Mouse (Mus musculus) CH12.LX (cell line): Measurements from ENCODE around the gene Ank. TPM values are rescaled to one million over a fixed set of nuclear protein-coding genes. Genes with fewer than 3 reads are reported as not detected.

Source experiments
- DNase-seq: peaks from one replicate; pipeline ENCODE4 v3.0.0-alpha.2; 2013; ENCODE audit errors: extremely low read depth
- H3K27ac ChIP-seq: 2 replicates; pipeline ENCODE4 v1.5.1; 2012; ENCODE audit warnings: low read depth, mild to moderate bottlenecking, control low read depth, moderate library complexity; ENCODE audit not compliant: insufficient read depth
- H3K27me3 ChIP-seq: replicated peaks from 2 replicates; pipeline ENCODE3; 2012; ENCODE audit warnings: inconsistent platforms
- H3K36me3 ChIP-seq, 2 experiments: replicated peaks in 1 of 2; 2 replicates each; pipeline versions ENCODE3 to v1.6.1; 2012; ENCODE audit warnings: inconsistent platforms in 1 of 2, low read length in 1 of 2, mild to moderate bottlenecking in 1 of 2, mixed read lengths in 1 of 2, moderate library complexity in 1 of 2; ENCODE audit not compliant: control insufficient read depth in 1 of 2, insufficient read depth in 1 of 2
- H3K4me1 ChIP-seq, 2 experiments: 2 replicates each; pipeline ENCODE4 v1.6.1; 2012; ENCODE audit warnings: inconsistent platforms in 1 of 2, moderate library complexity in 1 of 2; ENCODE audit not compliant: insufficient read depth in 2 of 2, control insufficient read depth in 1 of 2
- H3K4me2 ChIP-seq: 2 replicates; pipeline ENCODE4 v1.6.1; 2012; ENCODE audit warnings: low read depth, mild to moderate bottlenecking, control low read depth; ENCODE audit not compliant: poor library complexity, insufficient read depth, severe bottlenecking
- H3K4me3 ChIP-seq, 3 experiments: fragments of 150-350 bp in 1 of 3; sonication (generic) in 1 of 3; replicated peaks in 1 of 3; 2 replicates each; pipeline versions ENCODE3 to v1.5.1; 2011 to 2012; ENCODE audit warnings: low read depth in 2 of 3, low read length in 2 of 3, mild to moderate bottlenecking in 2 of 3, moderate library complexity in 2 of 3, control low read depth in 1 of 3, improper control_type of control experiment in 1 of 3, inconsistent platforms in 1 of 3, mixed read lengths in 1 of 3; ENCODE audit not compliant: poor library complexity in 1 of 3
- H3K79me2 ChIP-seq: replicated peaks from 2 replicates; pipeline ENCODE4 v1.6.1; 2012; ENCODE audit warnings: mild to moderate bottlenecking, moderate library complexity; ENCODE audit not compliant: control insufficient read depth, poor library complexity, insufficient read depth, severe bottlenecking; ENCODE audit errors: extremely low read depth
- H3K9ac ChIP-seq: 2 replicates; pipeline ENCODE4 v1.6.1; 2012; ENCODE audit warnings: low read depth, mild to moderate bottlenecking, control low read depth, moderate library complexity; ENCODE audit not compliant: insufficient read depth
- H3K9me3 ChIP-seq: replicated peaks from 2 replicates; pipeline ENCODE3; 2012; ENCODE audit warnings: low read length, inconsistent platforms, mixed read lengths
- BHLHE40 ChIP-seq: IDR thresholded peaks from 2 replicates; pipeline ENCODE4 v1.6.1; 2011; ENCODE audit warnings: mild to moderate bottlenecking, low read depth, low read length, improper control_type of control experiment
- CHD1 ChIP-seq: IDR thresholded peaks from 2 replicates; pipeline ENCODE4 v1.6.1; 2012; ENCODE audit warnings: low read depth, low read length, improper control_type of control experiment, inconsistent platforms
- CHD2 ChIP-seq: IDR thresholded peaks from 2 replicates; pipeline ENCODE4 v1.6.1; 2011; ENCODE audit warnings: low read length, improper control_type of control experiment
- E2F4 ChIP-seq: IDR thresholded peaks from 2 replicates; pipeline ENCODE4 v1.6.1; 2011; ENCODE audit warnings: low read depth, low read length, improper control_type of control experiment; ENCODE audit not compliant: insufficient replicate concordance
- ELF1 ChIP-seq: IDR thresholded peaks from 2 replicates; pipeline ENCODE4 v1.6.1; 2014; ENCODE audit warnings: low read depth, mild to moderate bottlenecking, inconsistent platforms, low read length, improper control_type of control experiment
- EP300 ChIP-seq: IDR thresholded peaks from 2 replicates; pipeline ENCODE4 v1.6.1; 2011; ENCODE audit warnings: low read length, improper control_type of control experiment
- ETS1 ChIP-seq: conservative IDR thresholded peaks from 2 replicates; pipeline ENCODE4 v1.6.1; 2012; ENCODE audit warnings: low read depth, mild to moderate bottlenecking, inconsistent platforms, low read length, improper control_type of control experiment, moderate library complexity
- HCFC1 ChIP-seq: IDR thresholded peaks from 2 replicates; pipeline ENCODE4 v1.6.1; 2012; ENCODE audit warnings: low read depth, mild to moderate bottlenecking, inconsistent platforms, low read length, improper control_type of control experiment
- IRF4 ChIP-seq: IDR thresholded peaks from 2 replicates; pipeline ENCODE4 v1.6.1; 2014; ENCODE audit warnings: low read depth, mild to moderate bottlenecking, inconsistent platforms, low read length, improper control_type of control experiment
- JUN ChIP-seq: IDR thresholded peaks from 2 replicates; pipeline ENCODE4 v1.6.1; 2011; ENCODE audit warnings: low read depth, mild to moderate bottlenecking, low read length, improper control_type of control experiment, moderate library complexity; ENCODE audit not compliant: insufficient read depth
- MAX ChIP-seq: IDR thresholded peaks from 2 replicates; pipeline ENCODE4 v1.6.1; 2011; ENCODE audit warnings: low read length, improper control_type of control experiment
- MYC ChIP-seq: IDR thresholded peaks from 2 replicates; pipeline ENCODE4 v1.6.1; 2011; ENCODE audit warnings: low read depth, mild to moderate bottlenecking, improper control_type of control experiment, low read length
- NRF1 ChIP-seq: IDR thresholded peaks from 2 replicates; pipeline ENCODE4 v1.6.1; 2014; ENCODE audit warnings: low read depth, mild to moderate bottlenecking, inconsistent platforms, low read length, improper control_type of control experiment, moderate library complexity
- POLR2A ChIP-seq: IDR thresholded peaks from 2 replicates; pipeline ENCODE4 v1.6.1; 2011; ENCODE audit warnings: low read depth, mild to moderate bottlenecking, improper control_type of control experiment, low read length
- POLR2AphosphoS2 ChIP-seq: IDR thresholded peaks from 2 replicates; pipeline ENCODE4 v1.6.1; 2011; ENCODE audit warnings: low read depth, low read length, improper control_type of control experiment
- RCOR1 ChIP-seq: conservative IDR thresholded peaks from 2 replicates; pipeline ENCODE4 v1.6.1; 2012; ENCODE audit warnings: low read depth, mild to moderate bottlenecking, inconsistent platforms, low read length, improper control_type of control experiment
- SMC3 ChIP-seq: IDR thresholded peaks from 2 replicates; pipeline ENCODE4 v1.6.1; 2011; ENCODE audit warnings: low read depth, low read length, improper control_type of control experiment
- TBP ChIP-seq: conservative IDR thresholded peaks from 2 replicates; pipeline ENCODE4 v1.6.1; 2011; ENCODE audit warnings: low read depth, low read length, improper control_type of control experiment
- TCF12 ChIP-seq: IDR thresholded peaks from 2 replicates; pipeline ENCODE4 v1.6.1; 2014; ENCODE audit warnings: low read depth, mild to moderate bottlenecking, inconsistent platforms, low read length, improper control_type of control experiment
- UBTF ChIP-seq: IDR thresholded peaks from 2 replicates; pipeline ENCODE4 v1.6.1; 2012; ENCODE audit warnings: low read depth, mild to moderate bottlenecking, inconsistent platforms, low read length, improper control_type of control experiment, moderate library complexity
- USF1 ChIP-seq: IDR thresholded peaks from 2 replicates; pipeline ENCODE4 v1.6.1; 2014; ENCODE audit warnings: low read depth, mild to moderate bottlenecking, inconsistent platforms, low read length, improper control_type of control experiment
- USF2 ChIP-seq: conservative IDR thresholded peaks from 2 replicates; pipeline ENCODE4 v1.6.1; 2011; ENCODE audit warnings: low read depth, low read length, improper control_type of control experiment
- ZKSCAN1 ChIP-seq: IDR thresholded peaks from 2 replicates; pipeline ENCODE4 v1.6.1; 2012; ENCODE audit warnings: low read depth, inconsistent platforms, low read length, improper control_type of control experiment, borderline replicate concordance
- dilution Hi-C: fragments of 300-500 bp; cut with MboI; formaldehyde crosslinking; loops from 2 replicates; pipeline ENCODE4 v1.14.3; 2020; ENCODE audit warnings: low sequenced_read_pairs; ENCODE audit not compliant: extremely low pct_unique_long_range_greater_than_20kb, extremely low pct_ligation_motif_present
- in situ Hi-C: fragments of 300-500 bp; cut with MboI; formaldehyde crosslinking; loops from 3 replicates; pipeline ENCODE4 v1.14.3; 2019; ENCODE audit warnings: low sequenced_read_pairs, low pct_ligation_motif_present, low pct_unique_long_range_greater_than_20kb, mixed read lengths
- polyA plus RNA-seq: library from polyadenylated mRNA; unstranded; fragments of >175 nt; gene quantifications from 2 replicates; pipeline ENCODE4 v1.2.1, GENCODE M21; 2012; ENCODE audit warnings: low read depth; ENCODE audit not compliant: insufficient read length
- total RNA-seq, 2 experiments: library from RNA; depleted of rRNA; stranded (reverse); fragments of 300-350 nt in 1 of 2; fragments of >200 nt in 1 of 2; gene quantifications; 2 replicates each; pipeline ENCODE4 v1.2.3; 2012 to 2014

The Ank gene
- total and polyA plus RNA-seq, 3 experiments: 4.6 to 12.4 (median 8.6) TPM

GRCm38 (mm10) chr15:27574992-27575781, 108.7 kb downstream of the Ank start:
- no peaks in the 10 kb centered on the region for H3K79me2 ChIP-seq
- peaks cover 9 to 28% of the 10 kb centered on the region in 2 experiments; a peak in 3 of 4 replicates for H3K4me1 ChIP-seq
- in situ Hi-C loops: no loop called here
- no peak overlapping the region for H3K4me2 ChIP-seq
- H3K27me3 ChIP-seq: no peaks in the 10 kb centered on the region
- no peak for TF ChIP-seq TCF12
- no peak for TF ChIP-seq SMC3
- no peak for TF ChIP-seq E2F4
- TF ChIP-seq ELF1: no peak
- TF ChIP-seq CHD1: no peak
- no peak for TF ChIP-seq USF1
- TF ChIP-seq MYC: no peak
- no peak for TF ChIP-seq HCFC1
- TF ChIP-seq RCOR1: no peak
- no peak for TF ChIP-seq IRF4
- TF ChIP-seq JUN: no peak
- no peak for TF ChIP-seq ZKSCAN1
- TF ChIP-seq POLR2AphosphoS2: no peak
- TF ChIP-seq BHLHE40: no peak
- peaks cover 0 to 46% of the 10 kb centered on the region in 2 experiments for H3K36me3 ChIP-seq
- no peak overlapping the region for H3K9ac ChIP-seq
- H3K27ac ChIP-seq: no peak overlapping the region
- no peaks in the 10 kb centered on the region for H3K9me3 ChIP-seq
- no peak overlapping the region for H3K4me3 ChIP-seq
- no peak for DNase-seq
- dilution Hi-C loops: no loop called here

DNA sequence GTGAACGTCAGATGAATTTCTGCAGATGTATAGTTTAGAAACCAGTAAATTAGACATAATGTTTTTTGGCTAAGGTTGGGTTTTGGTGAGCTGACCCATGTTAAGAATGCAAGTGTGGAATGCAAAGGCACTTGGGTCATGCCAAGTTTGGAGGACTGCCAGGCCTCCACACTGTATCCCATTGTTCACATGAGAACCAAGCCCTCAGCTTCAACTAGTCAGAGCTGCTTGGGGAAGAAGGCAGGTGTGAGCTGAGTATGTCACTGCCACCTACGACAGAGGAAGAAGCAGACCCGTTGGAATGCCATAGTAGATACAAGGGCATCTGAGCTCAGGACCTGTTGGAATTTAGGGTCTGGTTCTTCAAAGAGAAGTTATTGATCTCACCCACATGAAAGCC, 109.5 kb downstream of the Ank start:
- peaks cover 0 to 48% of the 10 kb centered on the region in 2 experiments for H3K36me3 ChIP-seq
- H3K4me1 ChIP-seq: peaks cover 9 to 31% of the 10 kb centered on the region in 2 experiments; a peak in 3 of 4 replicates
- no peak overlapping the region for H3K4me3 ChIP-seq
- in situ Hi-C loops: no loop called here
- H3K27ac ChIP-seq: no peak overlapping the region
- TF ChIP-seq CHD2: no peak
- TF ChIP-seq POLR2A: no peak
- TF ChIP-seq ETS1: no peak
- no peak for TF ChIP-seq EP300
- no peak for TF ChIP-seq MAX
- no peak for TF ChIP-seq HCFC1
- no peak for TF ChIP-seq UBTF
- no peak for TF ChIP-seq NRF1
- no peak for TF ChIP-seq USF2
- TF ChIP-seq TBP: no peak
- no peak for TF ChIP-seq BHLHE40
- H3K27me3 ChIP-seq: no peaks in the 10 kb centered on the region
- H3K9me3 ChIP-seq: no peaks in the 10 kb centered on the region
- no peaks in the 10 kb centered on the region for H3K79me2 ChIP-seq
- DNase-seq: no peak
- dilution Hi-C loops: no loop called here
- H3K4me2 ChIP-seq: no peak overlapping the region
- no peak overlapping the region for H3K9ac ChIP-seq
